Mouse (Mus musculus) heart, postnatal 0 days (tissue): Measurements from ENCODE around the gene 4632433K11Rik. TPM values are rescaled to one million over a fixed set of nuclear protein-coding genes. Genes with fewer than 3 reads are reported as not detected.

Experiments
- ATAC-seq: fragments of 200-750 bp; cut with Nextera tagmentation; 2 replicates; pipeline ENCODE4 v1.8.0; 2017; ENCODE audit warnings: low read depth, moderate number of reproducible peaks, moderate library complexity; ENCODE audit not compliant: insufficient read depth
- DNase-seq: peaks from one replicate; pipeline ENCODE4 v3.0.0-alpha.2; 2016; ENCODE audit warnings: low spot score
- H3K27ac ChIP-seq: fragments of 300-500 bp; sonication (generic); 2 replicates; pipeline ENCODE4 v1.5.1; 2014; ENCODE audit warnings: low read depth, mild to moderate bottlenecking
- H3K27me3 ChIP-seq: fragments of 300-500 bp; sonication (generic); 2 replicates; pipeline ENCODE4 v1.6.1; 2014; ENCODE audit warnings: low read length, mixed read lengths; ENCODE audit not compliant: control insufficient read depth, insufficient read depth
- H3K36me3 ChIP-seq: fragments of 300-500 bp; sonication (generic); replicated peaks from 2 replicates; pipeline ENCODE4 v1.6.1; 2014; ENCODE audit warnings: low read length, mixed read lengths; ENCODE audit not compliant: control insufficient read depth, insufficient read depth
- H3K4me1 ChIP-seq: fragments of 300-500 bp; sonication (generic); 2 replicates; pipeline ENCODE4 v1.6.1; 2014; ENCODE audit warnings: antibody characterized with exemption; ENCODE audit not compliant: control insufficient read depth, insufficient read depth
- H3K4me2 ChIP-seq: fragments of 300-500 bp; sonication (generic); 2 replicates; pipeline ENCODE4 v1.6.1; 2014; ENCODE audit warnings: low read depth, mild to moderate bottlenecking, low read length, moderate library complexity
- H3K4me3 ChIP-seq: fragments of 300-500 bp; sonication (generic); 2 replicates; pipeline ENCODE4 v1.5.1; 2014; ENCODE audit warnings: low read depth, low read length
- H3K9ac ChIP-seq: fragments of 300-500 bp; sonication (generic); replicated peaks from 2 replicates; pipeline ENCODE4 v1.6.1; 2014; ENCODE audit warnings: low read depth, low read length, mixed read lengths
- H3K9me3 ChIP-seq: fragments of 300-500 bp; sonication (generic); replicated peaks from 2 replicates; pipeline ENCODE4 v1.6.1; 2016; ENCODE audit warnings: low read length; ENCODE audit not compliant: control insufficient read depth
- CTCF ChIP-seq: IDR thresholded peaks from 2 replicates; pipeline ENCODE4 v1.5.1; 2016; ENCODE audit warnings: antibody characterized with exemption, control low read depth, low read depth
- EP300 ChIP-seq: IDR thresholded peaks from 2 replicates; pipeline ENCODE4 v1.6.1; 2016; ENCODE audit warnings: antibody characterized with exemption, low read depth
- WGBS: fragments of 180-500 bp; shearing (Covaris S2); extraction: QIAGEN DNeasy Blood & Tissue Kit; methylation state at CpG from one replicate; pipeline ENCODE4 v1.1.7; 2014; 5-methylcytosine and 5-hydroxymethylcytosine counted together
- polyA plus RNA-seq: library from polyadenylated mRNA; unstranded; fragments of >200 nt; fragmentation: Nextera tagmentation; extraction: Ambion mirVana; gene quantifications from 2 replicates; pipeline ENCODE4 v1.2.1, GENCODE M21; 2015
- total RNA-seq: library from RNA; depleted of rRNA; stranded (reverse); fragments of >200 nt; gene quantifications from 2 replicates; pipeline ENCODE4 v1.2.3, GENCODE M21; 2014; ENCODE audit warnings: low replicate concordance

The 4632433K11Rik gene
- total and polyA plus RNA-seq, 2 experiments from 2014 or later: 0.99 TPM; not detected in 1

DNA sequence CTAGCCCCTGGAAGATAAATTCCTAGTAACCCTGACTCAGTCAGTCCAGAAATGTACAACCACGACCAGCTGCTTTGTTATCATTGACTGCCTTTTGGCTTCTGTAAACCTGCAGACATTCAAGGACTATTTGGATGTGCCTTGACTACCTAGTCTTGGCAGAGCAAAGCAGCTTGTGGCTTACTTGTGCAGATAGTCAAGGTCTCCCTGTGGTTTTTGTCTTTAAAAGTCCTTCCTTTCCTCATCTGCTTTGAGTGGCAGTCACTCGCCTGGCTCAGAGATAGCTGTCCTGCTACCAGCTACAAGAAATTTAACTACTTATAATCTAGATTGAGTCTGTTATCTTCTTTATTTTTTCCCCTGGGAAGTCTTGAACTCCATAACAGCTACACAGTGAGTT is 11.1 kb downstream of the 4632433K11Rik start:
- no peak for DNase-seq
- H3K4me1 ChIP-seq: no peaks in the 10 kb centered on the region
- no peaks in the 10 kb centered on the region for H3K9me3 ChIP-seq
- H3K4me3 ChIP-seq: no peak overlapping the region
- no peaks in the 10 kb centered on the region for H3K27me3 ChIP-seq
- WGBS: 60% methylated on average over 2 of the region's 2 CpGs
- H3K4me2 ChIP-seq: no peak overlapping the region
- H3K9ac ChIP-seq: no peak overlapping the region
- H3K36me3 ChIP-seq: no peaks in the 10 kb centered on the region
- TF ChIP-seq CTCF (no peak), EP300 (no peak)
- no peak for ATAC-seq
- H3K27ac ChIP-seq: no peak overlapping the region

DNA sequence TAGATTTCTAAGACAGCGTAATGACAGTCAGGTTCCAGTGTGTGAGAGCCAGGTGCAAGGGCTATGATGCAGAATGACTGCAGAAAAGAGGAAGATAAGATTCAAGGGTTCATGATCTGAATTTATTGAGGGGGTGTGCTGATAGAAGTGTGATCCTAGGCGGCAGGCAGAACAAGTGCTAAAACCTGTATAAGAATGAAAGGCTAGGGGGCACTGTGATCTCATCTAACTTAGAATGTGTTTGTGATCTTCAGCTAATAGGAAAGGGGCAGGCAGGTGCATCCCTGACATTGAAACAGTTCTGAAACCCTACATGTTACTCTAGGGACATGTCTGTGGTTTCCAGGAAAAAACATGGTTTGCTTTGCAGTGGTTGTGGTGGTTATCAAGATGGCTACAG is 12.2 kb downstream of the 4632433K11Rik start:
- Histone ChIP-seq H3K27ac (no peak overlapping the region), H3K9ac (no peak overlapping the region), H3K4me3 (no peak overlapping the region), H3K36me3 (no peaks in the 10 kb centered on the region), H3K27me3 (no peaks in the 10 kb centered on the region), H3K9me3 (no peaks in the 10 kb centered on the region), H3K4me2 (no peak overlapping the region), H3K4me1 (peaks cover 6% of the 10 kb centered on the region)
- DNase-seq (no peak), ATAC-seq (no peak)
- TF ChIP-seq EP300 (no peak), CTCF (peak; percentile 2; the same call in 1 of the 2 replicates)
- WGBS: 62% methylated on average over 2 of the region's 2 CpGs

DNA sequence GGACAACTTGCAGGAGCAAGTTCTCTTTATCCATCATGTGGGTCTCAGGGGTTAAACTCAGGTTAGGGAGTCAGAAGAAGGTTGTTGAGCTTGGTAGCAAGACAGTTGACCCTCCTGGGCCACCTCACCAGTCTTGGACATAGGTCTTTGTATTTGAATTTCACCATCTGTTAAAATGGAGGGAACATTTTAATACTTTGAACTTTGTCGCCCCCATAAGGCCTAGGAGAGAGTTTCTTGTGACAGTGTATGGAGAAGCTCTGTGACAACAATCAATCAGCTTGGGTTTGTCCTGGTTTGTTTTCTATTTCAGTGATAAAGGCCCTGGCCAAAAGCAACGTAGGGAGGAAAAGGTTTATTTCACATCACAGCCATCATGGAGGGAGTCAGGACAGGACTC is 13.4 kb downstream of the 4632433K11Rik start:
- Histone ChIP-seq H3K27ac (no peak overlapping the region), H3K27me3 (0 out of 2 replicates have a peak, but pooled peaks cover 3% of the 10 kb centered on the region), H3K36me3 (no peaks in the 10 kb centered on the region), H3K4me3 (no peak overlapping the region), H3K4me2 (no peak overlapping the region), H3K9ac (no peak overlapping the region), H3K4me1 (peaks cover 8% of the 10 kb centered on the region), H3K9me3 (no peaks in the 10 kb centered on the region)
- ATAC-seq: no peak
- TF ChIP-seq EP300: no peak
- peak; percentile 56 for TF ChIP-seq CTCF
- whole genome bisulfite sequencing: 14% methylated on average over 2 of the region's 2 CpGs
- DNase-seq: peak; percentile 65

DNA sequence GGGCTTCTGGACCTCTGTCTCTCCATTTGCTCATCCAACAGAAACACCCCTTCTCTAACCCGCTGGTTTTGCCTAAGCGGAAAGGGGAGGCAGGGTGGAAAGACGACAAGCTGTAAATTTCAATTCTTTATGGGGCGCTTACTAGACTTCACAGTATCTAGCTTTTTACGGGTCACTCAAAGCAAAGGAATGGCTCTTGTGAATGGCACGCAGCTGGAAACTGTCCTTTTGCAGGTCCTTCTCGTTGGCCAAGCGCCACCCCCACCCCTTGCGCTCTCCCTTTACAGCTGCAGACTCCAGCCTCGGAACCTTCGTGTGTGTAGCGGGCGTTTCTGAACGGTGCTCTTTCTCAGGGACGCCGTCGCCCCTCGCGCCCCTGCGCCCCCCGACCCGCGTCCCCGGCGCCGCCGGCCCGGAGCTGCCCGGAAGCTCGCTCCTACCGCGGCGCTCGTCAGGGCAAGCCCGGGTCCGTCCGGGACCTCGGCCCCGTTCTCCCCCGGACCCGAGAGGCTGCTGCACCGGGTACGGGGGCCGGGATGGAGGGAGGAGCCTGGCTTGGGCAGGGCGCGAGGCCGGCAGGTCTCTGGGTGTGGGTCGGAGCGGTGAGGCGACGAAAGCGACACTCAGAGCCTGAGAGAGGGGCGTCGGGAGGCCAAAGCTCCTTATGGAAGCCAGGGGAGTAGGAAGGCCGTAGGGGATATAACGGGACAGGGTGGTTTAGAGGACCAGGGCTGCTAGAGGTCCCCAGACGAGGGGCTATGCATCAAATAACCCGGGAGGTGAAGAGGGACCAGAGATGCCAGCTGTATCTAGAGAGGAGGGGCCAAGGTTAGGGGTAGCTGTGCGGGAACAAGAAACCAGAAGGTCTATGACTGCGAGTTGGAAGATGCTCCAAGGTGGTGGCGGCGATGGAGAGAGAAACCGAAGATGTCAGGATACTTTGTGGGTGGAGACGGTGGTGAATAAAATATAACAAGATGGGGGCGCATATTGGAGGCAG is 17.6 kb downstream of the 4632433K11Rik start, which contains the start of gene Zfp580:
Gene Zfp580 (plus strand): TSS at position 346 of the 1,000 bp plus-strand sequence.
- 2% methylated on average over 65 of the region's 65 CpGs for WGBS
- Histone ChIP-seq H3K27me3 (peaks cover 45% of the 10 kb centered on the region), H3K4me2 (peak within 1 kb of the TSS; percentile 92), H3K4me1 (peaks cover 15% of the 10 kb centered on the region), H3K27ac (peak within 1 kb of the TSS; percentile 74), H3K36me3 (no peaks in the 10 kb centered on the region), H3K9me3 (no peaks in the 10 kb centered on the region), H3K4me3 (peak within 1 kb of the TSS; percentile 67), H3K9ac (peak within 1 kb of the TSS; percentile 85)
- TF ChIP-seq EP300 (no peak), CTCF (no peak)
- peak; percentile 87 for ATAC-seq
- DNase-seq: peak; percentile 54

DNA sequence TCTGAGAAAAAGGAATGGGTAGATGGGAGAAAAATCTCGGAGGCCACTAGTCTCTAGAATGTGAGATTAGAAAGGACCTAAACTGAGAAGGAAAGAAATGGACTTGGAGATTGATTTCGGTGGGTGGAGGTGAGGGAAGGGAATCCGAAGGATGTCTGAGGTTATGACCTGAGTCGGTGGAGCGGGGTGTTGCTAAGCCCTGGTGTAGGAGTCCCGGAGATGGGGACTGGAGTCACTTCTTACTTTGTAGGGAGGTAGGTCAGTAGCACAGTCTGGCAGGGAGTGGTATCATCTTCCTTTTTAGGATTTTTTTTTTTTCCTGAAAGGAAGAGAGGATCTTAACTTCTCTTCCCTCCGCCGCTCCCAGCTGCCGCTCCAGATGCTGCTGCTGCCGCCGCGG is 18.5 kb downstream of the 4632433K11Rik start:
- peak overlapping the region; percentile 36 for H3K9ac ChIP-seq
- peaks cover 15% of the 10 kb centered on the region for H3K4me1 ChIP-seq
- H3K27ac ChIP-seq: no peak overlapping the region
- H3K4me2 ChIP-seq: peak overlapping the region; percentile 92
- ATAC-seq: no peak
- H3K4me3 ChIP-seq: peak overlapping the region; percentile 67
- TF ChIP-seq EP300 (no peak), CTCF (no peak)
- WGBS: 5% methylated on average over 9 of the region's 12 CpGs
- no peak for DNase-seq
- peaks cover 54% of the 10 kb centered on the region for H3K27me3 ChIP-seq
- H3K9me3 ChIP-seq: no peaks in the 10 kb centered on the region
- no peaks in the 10 kb centered on the region for H3K36me3 ChIP-seq
